Mouse (Mus musculus): ENCODE results near the gene Eppin. TPM values are rescaled to one million over a fixed set of nuclear protein-coding genes. Genes with fewer than 3 reads are reported as not detected.

The Eppin gene
- total RNA-seq, 2 experiments from 2014 or later: not detected

GRCm38 (mm10) chr2:164562391-164563188 is 30.8 kb downstream of the Eppin start, which contains the start of gene Wfdc2:
Gene Wfdc2, plus strand, starts transcription at chr2:164562413.
- DNase-seq (ENCODE audit: low spot score in 2 of 2): no peak

GRCm38 (mm10) chr2:164560106-164560505 is 33.3 kb downstream of the Eppin start:
- DNase-seq (ENCODE audit: low spot score in 2 of 2): peak in 1 of 2 experiments; percentile 18

GRCm38 (mm10) chr2:164558991-164559645 is 34.3 kb downstream of the Eppin start:
- no peak for DNase-seq (ENCODE audit: low spot score in 2 of 2)

GRCm38 (mm10) chr2:164558426-164558825 is 35.0 kb downstream of the Eppin start:
- DNase-seq (ENCODE audit: low spot score in 2 of 2): no peak

- DNase-seq (ENCODE audit: low spot score in 2 of 2): no peak
These were observed 41.9 kb downstream of the Eppin start for GRCm38 (mm10) chr2:164551502-164551901.

GRCm38 (mm10) chr2:164550895-164551269 is 42.5 kb downstream of the Eppin start:
- DNase-seq (ENCODE audit: low spot score in 2 of 2): no peak

- DNase-seq (ENCODE audit: low spot score in 2 of 2): no peak
These were observed 43.2 kb downstream of the Eppin start for GRCm38 (mm10) chr2:164549963-164550894.

GRCm38 (mm10) chr2:164549338-164549737 is 44.1 kb downstream of the Eppin start:
- DNase-seq (ENCODE audit: low spot score in 2 of 2): no peak

- no peak for DNase-seq (ENCODE audit: low spot score in 2 of 2)
These were observed 48.8 kb downstream of the Eppin start for GRCm38 (mm10) chr2:164544454-164545097.

GRCm38 (mm10) chr2:164543745-164544144 is 49.6 kb downstream of the Eppin start:
- no peak for DNase-seq (ENCODE audit: low spot score in 2 of 2)

GRCm38 (mm10) chr2:164542598-164542997 is 50.8 kb downstream of the Eppin start:
- DNase-seq (ENCODE audit: low spot score in 2 of 2): no peak

GRCm38 (mm10) chr2:164542132-164542531 is 51.3 kb downstream of the Eppin start:
- no peak for DNase-seq (ENCODE audit: low spot score in 2 of 2)

- DNase-seq (ENCODE audit: low spot score in 2 of 2): no peak
These were observed 52.6 kb downstream of the Eppin start for GRCm38 (mm10) chr2:164540652-164541427.

Other genes starting within 250 kb of the Eppin start
- 10 to 100 TPM; 21.8 to 45.7 TPM for gene Slpi, start 204.5 kb downstream of the Eppin start, total RNA-seq (2021)
- gene Rbpjl, start 190.5 kb downstream of the Eppin start, total RNA-seq (2021): not detected
- 1 to 10 TPM in 1 of 2 experiments, under 1 TPM in 1; 0.76 to 1.7 TPM for gene Matn4, start 188.4 kb downstream of the Eppin start, total RNA-seq (2021)
- 100 to 1,000 TPM; 133 to 150 TPM for gene Sdc4, start 149.7 kb downstream of the Eppin start, total RNA-seq (2021)
- gene Sys1, start 136.6 kb downstream of the Eppin start, total RNA-seq (2021): 10 to 100 TPM; 28.7 to 33.3 TPM
- gene Gm20458, start 132.6 kb downstream of the Eppin start, total RNA-seq (2021): 1 to 10 TPM in 1 of 2 experiments, not detected in 1; 5.7 TPM
- gene Trp53tg5, start 119.9 kb downstream of the Eppin start, total RNA-seq (2021): not detected
- 10 to 100 TPM in 1 of 2 experiments, 1 to 10 TPM in 1; 7.6 to 20.9 TPM for gene Dbndd2, start 107.5 kb downstream of the Eppin start, total RNA-seq (2021)
- gene Pigt, start 96.1 kb downstream of the Eppin start, total RNA-seq (2021): 10 to 100 TPM; 63.3 to 93.6 TPM
- under 1 TPM in 1 of 2 experiments, not detected in 1; 0.74 TPM for gene Wfdc2, start 31.2 kb downstream of the Eppin start, total RNA-seq (2021)
- gene Spint3, start 20.1 kb downstream of the Eppin start, total RNA-seq (2021): not detected
- gene Wfdc6a, start 8.1 kb downstream of the Eppin start, total RNA-seq (2021): under 1 TPM; 0.38 to 0.40 TPM
- gene Wfdc6b, start 19.9 kb upstream of the Eppin start, total RNA-seq (2021): not detected
- not detected for gene Wfdc8, start 20.0 kb upstream of the Eppin start, total RNA-seq (2021)
- not detected for gene Wfdc16, start 45.2 kb upstream of the Eppin start, total RNA-seq (2021)
- gene Wfdc10, start 62.5 kb upstream of the Eppin start, total RNA-seq (2021): not detected
- gene Wfdc9, start 63.0 kb upstream of the Eppin start, total RNA-seq (2021): not detected
- gene Wfdc11, start 80.5 kb upstream of the Eppin start, total RNA-seq (2021): not detected
- gene Wfdc13, start 91.5 kb upstream of the Eppin start, total RNA-seq (2021): not detected
- gene Spint4, start 104.9 kb upstream of the Eppin start, total RNA-seq (2021): not detected
- not detected for gene Spint5, start 121.7 kb upstream of the Eppin start, total RNA-seq (2021)
- under 1 TPM; 0.20 to 0.45 TPM for gene Wfdc3, start 152.3 kb upstream of the Eppin start, total RNA-seq (2021)
- 10 to 100 TPM; 34.0 to 35.2 TPM for gene Dnttip1, start 152.4 kb upstream of the Eppin start, total RNA-seq (2021)
- 1 to 10 TPM; 1.4 to 4.0 TPM for gene Ube2c, start 176.3 kb upstream of the Eppin start, total RNA-seq (2021)
- 10 to 100 TPM in 1 of 2 experiments, not detected in 1; 11.3 TPM for gene Tnnc2, start 186.4 kb upstream of the Eppin start, total RNA-seq (2021)
- 10 to 100 TPM; 25.0 to 28.4 TPM for gene Snx21, start 192.2 kb upstream of the Eppin start, total RNA-seq (2021)
- 10 to 100 TPM; 32.6 to 36.6 TPM for gene Acot8, start 211.3 kb upstream of the Eppin start, total RNA-seq (2021)
- 1 to 10 TPM; 4.2 to 5.3 TPM for gene Zswim3, start 211.5 kb upstream of the Eppin start, total RNA-seq (2021)
- gene Zswim1, start 229.1 kb upstream of the Eppin start, total RNA-seq (2021): 10 to 100 TPM; 11.0 to 11.4 TPM
- gene Spata25, start 234.9 kb upstream of the Eppin start, total RNA-seq (2021): not detected
- 100 to 1,000 TPM; 103 to 106 TPM for gene Ctsa, start 239.3 kb upstream of the Eppin start, total RNA-seq (2021)
- gene Neurl2, start 239.9 kb upstream of the Eppin start, total RNA-seq (2021): 1 to 10 TPM; 1.4 to 1.7 TPM